Mouse (Mus musculus): ENCODE results near the gene Ift122.

- no peak for TF ChIP-seq GATA1 (IDR thresholded peaks at IDR 0.05; ENCODE audit: low read length)
- TF ChIP-seq TAL1 (IDR thresholded peaks at IDR 0.05; ENCODE audit: low read length), result no peak
Observed at GRCm38 (mm10) chr6:115930018-115930417, 76.7 kb downstream of the Ift122 start.

All from erythroblast, embryonic 14.5 days (primary cell).